Mouse (Mus musculus) forebrain, postnatal 0 days (tissue): ENCODE data around the gene Krtcap2. TPM values are rescaled to one million over a fixed set of nuclear protein-coding genes. Genes with fewer than 3 reads are reported as not detected.

Experiments used
- ATAC-seq: fragments of 200-750 bp; cut with Nextera tagmentation; 2 replicates; pipeline ENCODE4 v1.8.0; 2017; ENCODE audit warnings: mild to moderate bottlenecking, moderate library complexity
- DNase-seq: peaks from one replicate; pipeline ENCODE4 v3.0.0-alpha.2; 2015
- H3K27ac ChIP-seq: fragments of 300-500 bp; sonication (generic); 2 replicates; pipeline ENCODE4 v1.5.1; 2014; ENCODE audit warnings: low read depth, mild to moderate bottlenecking, antibody characterized with exemption, low read length, moderate library complexity, mixed read lengths
- H3K27me3 ChIP-seq: fragments of 300-500 bp; sonication (generic); 2 replicates; pipeline ENCODE4 v1.6.1; 2014; ENCODE audit warnings: mild to moderate bottlenecking, low read length, mixed read lengths; ENCODE audit not compliant: insufficient read depth
- H3K36me3 ChIP-seq: fragments of 300-500 bp; sonication (generic); 2 replicates; pipeline ENCODE4 v1.6.1; 2014; ENCODE audit warnings: mild to moderate bottlenecking, moderate library complexity; ENCODE audit not compliant: insufficient read depth
- H3K4me1 ChIP-seq: fragments of 300-500 bp; sonication (generic); 2 replicates; pipeline ENCODE4 v1.6.1; 2014; ENCODE audit warnings: antibody characterized with exemption; ENCODE audit not compliant: insufficient read depth
- H3K4me2 ChIP-seq: fragments of 300-500 bp; sonication (generic); 2 replicates; pipeline ENCODE4 v1.6.1; 2014; ENCODE audit warnings: low read depth, mild to moderate bottlenecking, moderate library complexity
- H3K4me3 ChIP-seq: fragments of 300-500 bp; sonication (generic); 2 replicates; pipeline ENCODE4 v1.5.1; 2014; ENCODE audit warnings: low read depth, low read length, mixed read lengths
- H3K9ac ChIP-seq: fragments of 300-500 bp; sonication (generic); 2 replicates; pipeline ENCODE4 v1.6.1; 2014; ENCODE audit warnings: mild to moderate bottlenecking
- H3K9me3 ChIP-seq: fragments of 300-500 bp; sonication (generic); 2 replicates; pipeline ENCODE4 v1.6.1; 2016; ENCODE audit warnings: low read length
- CTCF ChIP-seq: sonication (generic); IDR thresholded peaks from 2 replicates; pipeline ENCODE4 v1.5.1; 2016; ENCODE audit warnings: antibody characterized with exemption, control low read depth, low read depth
- WGBS: fragments of 180-500 bp; shearing (Covaris S2); extraction: QIAGEN DNeasy Blood & Tissue Kit; methylation state at CpG from one replicate; pipeline ENCODE4 v1.1.7; 2014; 5-methylcytosine and 5-hydroxymethylcytosine counted together
- polyA plus RNA-seq: library from polyadenylated mRNA; unstranded; fragments of >200 nt; fragmentation: Nextera tagmentation; extraction: Ambion mirVana; gene quantifications from 2 replicates; pipeline ENCODE4 v1.2.1, GENCODE M21; 2015
- total RNA-seq: library from RNA; depleted of rRNA; stranded (reverse); fragments of >200 nt; gene quantifications from 2 replicates; pipeline ENCODE4 v1.2.3, GENCODE M21; 2014

Krtcap2 gene
- total and polyA plus RNA-seq, 2 experiments from 2014 or later = 67.0 to 221 TPM

DNA sequence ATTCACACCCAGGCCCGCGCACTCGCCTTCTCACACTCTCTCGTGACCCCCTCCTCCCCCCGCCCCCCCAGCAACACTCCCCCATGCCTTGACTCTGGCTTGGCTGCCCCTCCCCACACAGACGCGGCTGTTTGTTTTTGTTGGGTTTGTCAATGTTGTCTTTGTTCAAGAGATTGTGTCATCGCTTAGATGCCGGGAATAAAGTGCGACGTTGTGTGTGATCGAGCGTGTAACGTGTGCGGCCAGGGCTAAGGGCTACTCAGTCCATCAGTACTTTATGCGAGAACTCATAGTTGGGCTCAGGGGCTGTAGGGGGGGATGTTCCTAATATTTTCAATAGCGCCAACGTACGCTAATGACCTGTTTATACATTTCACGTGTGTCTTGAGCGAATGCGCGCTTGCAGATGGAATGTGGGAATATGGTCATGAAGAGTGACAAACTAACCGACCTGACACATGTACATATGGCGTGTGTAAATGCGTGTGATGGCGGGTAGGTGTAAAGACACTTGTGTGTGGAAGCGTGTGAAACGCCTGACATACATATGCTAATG, 34.4 kb downstream of the Krtcap2 start:
- H3K9ac ChIP-seq = peak overlapping the region; percentile 59
- DNase-seq (peak; percentile 49), ATAC-seq (peak; percentile 50)
- no peak; the same call in 1 of the 2 replicates for TF ChIP-seq CTCF
- no peaks in the 10 kb centered on the region for H3K36me3 ChIP-seq
- H3K9me3 ChIP-seq = no peaks in the 10 kb centered on the region
- no peaks in the 10 kb centered on the region for H3K27me3 ChIP-seq
- H3K4me1 ChIP-seq = 0 out of 2 replicates have a peak, but pooled peaks cover 9% of the 10 kb centered on the region
- H3K27ac ChIP-seq = peak overlapping the region; percentile 57; the same call in 1 of the 2 replicates
- 1% methylated on average over 28 of the region's 29 CpGs for WGBS
- H3K4me3 ChIP-seq = peak overlapping the region; percentile 49
- peak overlapping the region; percentile 91 for H3K4me2 ChIP-seq

DNA sequence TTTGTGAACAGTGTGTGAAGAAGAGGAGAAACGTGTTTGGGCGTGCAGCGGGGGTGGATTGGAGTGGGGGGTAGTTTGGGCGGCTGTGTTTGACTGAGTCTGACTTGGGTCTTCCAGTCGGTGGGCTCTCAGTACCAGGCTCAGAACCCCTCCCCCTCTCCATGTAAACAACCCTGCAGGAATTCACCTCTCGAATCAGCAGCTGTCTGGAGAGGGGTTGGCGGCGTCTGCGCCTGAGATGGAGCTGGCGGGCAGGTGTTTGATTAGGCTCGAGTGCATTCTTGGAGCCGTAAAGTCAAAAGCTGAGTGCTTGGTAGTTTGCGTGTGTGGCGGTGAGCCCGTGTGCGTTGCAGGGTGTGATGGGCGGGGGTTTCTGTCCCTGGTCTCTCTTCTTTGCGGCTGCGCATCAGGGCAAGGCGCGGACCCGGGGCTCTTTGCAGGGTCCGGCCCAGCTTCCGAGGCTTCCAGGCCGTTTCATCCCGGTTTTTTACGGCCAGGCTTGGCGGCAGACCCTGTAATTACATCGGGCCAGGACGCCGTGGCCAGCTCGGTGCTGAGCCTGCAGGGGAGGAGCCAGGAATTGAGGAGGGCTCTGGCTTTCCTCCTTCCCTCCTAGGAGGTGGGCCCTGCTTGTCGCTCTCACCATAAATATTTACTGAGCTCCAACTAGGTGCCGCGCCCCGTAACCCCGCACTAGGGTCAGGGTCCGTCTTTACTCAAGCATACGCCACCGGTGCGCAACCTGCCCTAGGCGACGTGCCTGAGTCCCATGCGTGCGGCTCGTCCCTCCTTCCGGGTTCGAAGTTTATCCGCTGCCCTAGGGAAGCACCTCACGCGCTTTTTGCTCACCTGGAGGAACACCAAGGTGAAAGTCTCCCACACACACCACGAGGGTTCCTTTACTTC, 35.1 kb downstream of the Krtcap2 start, which contains the start of gene Efna1:
Efna1 (minus strand) TSS at position 537 of the 906 bp plus-strand sequence.
- 0 out of 2 replicates have a peak, but pooled peaks cover 9% of the 10 kb centered on the region for H3K4me1 ChIP-seq
- H3K36me3 ChIP-seq = no peaks in the 10 kb centered on the region
- peak within 1 kb of the TSS; percentile 91 for H3K4me2 ChIP-seq
- 3% methylated on average over 49 of the region's 52 CpGs for WGBS
- ATAC-seq (peak; percentile 17), DNase-seq (peak; percentile 61)
- no peaks in the 10 kb centered on the region for H3K27me3 ChIP-seq
- TF ChIP-seq CTCF = peak; percentile 19; the same call in 1 of the 2 replicates
- no peaks in the 10 kb centered on the region for H3K9me3 ChIP-seq
- H3K9ac ChIP-seq = peak within 1 kb of the TSS; percentile 59
- H3K4me3 ChIP-seq = peak within 1 kb of the TSS; percentile 49
- H3K27ac ChIP-seq = peak within 1 kb of the TSS; percentile 59

DNA sequence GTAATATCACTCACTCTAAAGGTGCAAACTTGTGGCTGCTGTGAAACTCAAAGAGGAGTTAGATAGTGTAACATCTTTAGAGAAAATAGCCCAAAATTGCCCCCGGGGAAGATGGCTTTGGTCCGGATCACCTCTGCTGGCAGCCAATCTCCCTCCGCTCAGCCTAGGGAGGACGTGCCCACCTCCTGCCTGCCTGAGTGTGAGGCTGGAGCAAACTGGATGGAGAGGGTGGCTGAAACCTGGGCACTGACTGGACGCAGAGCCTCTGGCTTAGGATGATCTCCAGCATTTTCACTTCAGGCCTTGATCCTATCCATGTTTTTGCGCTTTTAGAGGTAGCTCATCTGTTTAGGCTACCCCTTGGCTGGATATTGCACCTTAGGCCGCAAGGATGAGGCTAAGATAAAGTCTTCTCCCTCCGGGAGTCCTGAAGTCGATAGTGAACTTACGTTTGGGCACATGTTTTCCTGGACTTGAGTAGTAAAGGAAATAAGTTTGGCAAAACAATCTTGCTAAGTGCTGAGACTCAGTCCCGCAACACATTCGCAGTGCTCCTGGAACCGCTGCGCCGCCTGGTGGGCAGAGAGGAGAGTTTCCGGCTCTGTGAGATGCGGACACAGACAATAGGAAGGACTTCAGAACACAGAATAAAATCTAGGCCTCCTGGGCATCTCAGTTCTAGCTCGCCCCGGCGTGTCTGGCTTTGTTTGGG, 36.0 kb downstream of the Krtcap2 start:
- H3K4me3 ChIP-seq = peak overlapping the region; percentile 49; the same call in 1 of the 2 replicates
- no peaks in the 10 kb centered on the region for H3K9me3 ChIP-seq
- H3K9ac ChIP-seq = 0 out of 2 replicates have a peak overlapping the region, but pooled peaks have one; percentile 23
- no peak for ATAC-seq
- peak; percentile 92 for TF ChIP-seq CTCF
- peak; percentile 89 for DNase-seq
- no peaks in the 10 kb centered on the region for H3K36me3 ChIP-seq
- H3K27me3 ChIP-seq = no peaks in the 10 kb centered on the region
- WGBS = 12% methylated on average over 20 of the region's 20 CpGs
- 0 out of 2 replicates have a peak, but pooled peaks cover 9% of the 10 kb centered on the region for H3K4me1 ChIP-seq
- peak overlapping the region; percentile 91 for H3K4me2 ChIP-seq
- no peak overlapping the region for H3K27ac ChIP-seq

DNA sequence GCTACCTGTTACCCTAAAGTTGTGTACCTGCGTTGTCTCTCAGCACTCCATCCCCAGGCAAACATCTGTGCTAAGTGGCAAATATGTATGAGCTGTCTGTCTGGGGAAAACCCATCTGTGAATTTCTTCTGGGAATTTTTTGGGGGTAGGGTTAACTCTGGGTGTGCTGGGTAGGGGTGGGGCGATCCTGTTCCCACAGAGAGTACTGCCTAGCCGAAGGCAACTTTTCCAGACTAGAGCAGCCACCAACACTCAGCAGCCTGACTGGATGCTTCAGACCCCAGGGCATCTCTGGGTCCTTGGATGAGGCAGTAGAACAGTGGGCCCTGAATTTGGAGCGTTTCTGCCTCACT, 36.5 kb downstream of the Krtcap2 start:
- no peaks in the 10 kb centered on the region for H3K9me3 ChIP-seq
- 17% methylated on average over 4 of the region's 4 CpGs for WGBS
- no peak overlapping the region for H3K4me2 ChIP-seq
- 0 out of 2 replicates have a peak, but pooled peaks cover 9% of the 10 kb centered on the region for H3K4me1 ChIP-seq
- H3K27me3 ChIP-seq = no peaks in the 10 kb centered on the region
- H3K36me3 ChIP-seq = no peaks in the 10 kb centered on the region
- no peak overlapping the region for H3K27ac ChIP-seq
- 0 out of 2 replicates have a peak overlapping the region, but pooled peaks have one; percentile 23 for H3K9ac ChIP-seq
- H3K4me3 ChIP-seq = no peak overlapping the region
- TF ChIP-seq CTCF = no peak
- DNase-seq (no peak), ATAC-seq (no peak)

DNA sequence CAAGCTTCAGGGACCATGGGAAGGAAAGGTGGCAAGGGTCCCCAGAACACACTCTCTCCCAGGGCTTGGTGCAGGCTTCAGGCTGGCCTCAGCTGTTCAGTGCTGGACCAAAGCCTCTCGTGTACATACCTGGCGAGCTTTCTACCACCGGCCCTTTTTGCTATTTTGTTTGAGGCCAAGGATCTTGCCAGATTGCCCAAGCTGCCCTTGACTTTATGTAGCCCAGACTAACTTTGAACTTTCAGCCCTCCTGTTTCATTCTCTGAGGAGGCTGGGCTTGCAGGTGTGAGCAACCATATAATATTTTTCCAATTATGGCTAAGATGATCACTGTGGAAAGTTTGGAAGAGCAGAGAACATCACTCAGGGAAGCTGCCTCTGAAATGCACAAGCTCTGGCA, 38.5 kb downstream of the Krtcap2 start:
- H3K27me3 ChIP-seq = no peaks in the 10 kb centered on the region
- no peak overlapping the region for H3K27ac ChIP-seq
- no peak for TF ChIP-seq CTCF
- H3K36me3 ChIP-seq = no peaks in the 10 kb centered on the region
- WGBS = 95% methylated on average over 3 of the region's 3 CpGs
- ATAC-seq = no peak
- 0 out of 2 replicates have a peak, but pooled peaks cover 5% of the 10 kb centered on the region for H3K4me1 ChIP-seq
- no peak overlapping the region for H3K4me3 ChIP-seq
- H3K9ac ChIP-seq = no peak overlapping the region
- H3K9me3 ChIP-seq = no peaks in the 10 kb centered on the region
- DNase-seq = no peak
- H3K4me2 ChIP-seq = no peak overlapping the region

DNA sequence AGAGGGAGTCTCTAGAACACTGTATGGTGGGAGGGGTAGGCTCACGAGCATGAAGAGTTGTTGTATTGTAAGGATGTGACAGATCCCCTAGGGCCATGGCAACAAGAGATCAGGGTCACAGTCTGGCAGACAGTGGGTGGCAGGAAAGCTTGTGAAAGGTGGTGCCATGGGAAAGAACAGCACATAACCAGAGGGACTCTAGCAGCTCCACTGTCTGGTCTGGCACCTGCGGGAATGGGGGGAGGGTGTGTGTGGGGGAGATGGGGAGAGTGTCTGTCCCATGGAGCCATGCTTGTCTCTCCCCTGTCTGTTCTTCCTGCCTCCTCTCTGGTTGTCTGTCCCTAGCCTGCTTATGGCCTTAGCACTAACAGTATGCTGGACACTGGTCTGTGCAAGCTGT, 39.8 kb downstream of the Krtcap2 start:
- Histone ChIP-seq H3K4me3 (no peak overlapping the region), H3K27me3 (no peaks in the 10 kb centered on the region), H3K27ac (no peak overlapping the region), H3K9me3 (no peaks in the 10 kb centered on the region), H3K4me2 (no peak overlapping the region), H3K36me3 (no peaks in the 10 kb centered on the region), H3K9ac (no peak overlapping the region), H3K4me1 (0 out of 2 replicates have a peak, but pooled peaks cover 5% of the 10 kb centered on the region)
- no peak for ATAC-seq
- TF ChIP-seq CTCF = no peak
- DNase-seq = no peak
- WGBS = 50% methylated on average over 2 of the region's 2 CpGs
